Mouse (Mus musculus) midbrain, postnatal 0 days (tissue): ENCODE data around the gene Nacc2. TPM values are rescaled to one million over a fixed set of nuclear protein-coding genes. Genes with fewer than 3 reads are reported as not detected.

Experiments used
- ATAC-seq: fragments of 200-750 bp; cut with Nextera tagmentation; 2 replicates; pipeline ENCODE4 v1.8.0; 2017; ENCODE audit warnings: moderate number of reproducible peaks, mild to moderate bottlenecking, moderate TSS enrichment, moderate library complexity; ENCODE audit not compliant: low FRiP score
- DNase-seq: peaks from one replicate; pipeline ENCODE4 v3.0.0-alpha.2; 2015; ENCODE audit warnings: low spot score
- H3K27ac ChIP-seq: fragments of 300-500 bp; sonication (generic); 2 replicates; pipeline ENCODE4 v1.5.1; 2014; ENCODE audit warnings: low read depth, mild to moderate bottlenecking, low read length, mixed read lengths
- H3K27me3 ChIP-seq: fragments of 300-500 bp; sonication (generic); 2 replicates; pipeline ENCODE4 v1.6.1; 2014; ENCODE audit warnings: low read length, control low read depth, mixed read lengths; ENCODE audit not compliant: insufficient read depth
- H3K36me3 ChIP-seq: fragments of 300-500 bp; sonication (generic); 2 replicates; pipeline ENCODE4 v1.6.1; 2014; ENCODE audit warnings: low read length, control low read depth, mixed read lengths; ENCODE audit not compliant: insufficient read depth
- H3K4me1 ChIP-seq: fragments of 300-500 bp; sonication (generic); 2 replicates; pipeline ENCODE4 v1.6.1; 2014; ENCODE audit warnings: mild to moderate bottlenecking, control low read depth, antibody characterized with exemption, low read length, mixed read lengths; ENCODE audit not compliant: insufficient read depth
- H3K4me2 ChIP-seq: fragments of 300-500 bp; sonication (generic); 2 replicates; pipeline ENCODE4 v1.6.1; 2014; ENCODE audit warnings: low read depth, mild to moderate bottlenecking, low read length, mixed read lengths; ENCODE audit not compliant: poor library complexity, severe bottlenecking
- H3K4me3 ChIP-seq: fragments of 300-500 bp; sonication (generic); 2 replicates; pipeline ENCODE4 v1.5.1; 2014; ENCODE audit warnings: low read depth, mild to moderate bottlenecking, low read length, moderate library complexity
- H3K9ac ChIP-seq: fragments of 300-500 bp; sonication (generic); replicated peaks from 2 replicates; pipeline ENCODE4 v1.6.1; 2014; ENCODE audit warnings: mild to moderate bottlenecking, low read length, moderate library complexity, mixed read lengths; ENCODE audit not compliant: poor library complexity, severe bottlenecking
- H3K9me3 ChIP-seq: fragments of 300-500 bp; sonication (generic); 2 replicates; pipeline ENCODE4 v1.6.1; 2016; ENCODE audit warnings: low read length, control low read depth
- CTCF ChIP-seq: IDR thresholded peaks from 2 replicates; pipeline ENCODE4 v1.5.1; 2016; ENCODE audit warnings: antibody characterized with exemption, mild to moderate bottlenecking
- WGBS: fragments of 180-500 bp; shearing (Covaris S2); extraction: QIAGEN DNeasy Blood & Tissue Kit; methylation state at CpG from one replicate; pipeline ENCODE4 v1.1.7; 2014; 5-methylcytosine and 5-hydroxymethylcytosine counted together
- polyA plus RNA-seq: library from polyadenylated mRNA; unstranded; fragments of >200 nt; fragmentation: Nextera tagmentation; extraction: Ambion mirVana; gene quantifications from 2 replicates; pipeline ENCODE4 v1.2.1, GENCODE M21; 2015
- total RNA-seq: library from RNA; depleted of rRNA; stranded (reverse); fragments of >200 nt; gene quantifications from 2 replicates; pipeline ENCODE4 v1.2.3, GENCODE M21; 2014

Gene Nacc2
- total and polyA plus RNA-seq, 2 experiments from 2014 or later, result 21.4 to 40.7 TPM

DNA sequence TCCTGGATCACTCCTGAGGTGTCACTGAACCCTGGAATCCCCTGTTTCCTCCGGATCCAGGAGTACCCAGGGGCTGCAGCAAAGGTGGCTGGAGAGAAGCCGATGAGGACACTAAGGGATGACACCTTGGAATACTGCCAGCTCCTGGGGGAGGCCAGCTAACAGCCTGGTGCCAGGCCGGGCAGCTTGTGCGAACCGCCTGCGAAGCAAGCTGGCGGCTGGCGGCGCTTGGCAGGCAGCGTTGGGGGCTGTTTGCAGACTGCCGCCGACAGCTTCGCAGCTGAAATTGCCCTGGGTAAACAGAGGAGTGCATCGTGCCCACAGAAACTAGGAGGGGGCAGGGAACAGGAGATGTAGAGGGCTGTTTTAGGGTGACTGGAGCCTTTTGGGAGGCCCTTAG, 83.1 kb downstream of the Nacc2 start:
- WGBS, result 48% methylated on average over 14 of the region's 14 CpGs
- Histone ChIP-seq H3K9me3 (no peaks in the 10 kb centered on the region), H3K4me3 (no peak overlapping the region), H3K4me1 (0 out of 2 replicates have a peak, but pooled peaks cover 3% of the 10 kb centered on the region), H3K9ac (0 out of 2 replicates have a peak overlapping the region, but pooled peaks have one; percentile 39), H3K4me2 (no peak overlapping the region), H3K27ac (no peak overlapping the region), H3K36me3 (no peaks in the 10 kb centered on the region), H3K27me3 (no peaks in the 10 kb centered on the region)
- ATAC-seq (no peak), DNase-seq (peak; percentile 74)
- no peak for TF ChIP-seq CTCF

DNA sequence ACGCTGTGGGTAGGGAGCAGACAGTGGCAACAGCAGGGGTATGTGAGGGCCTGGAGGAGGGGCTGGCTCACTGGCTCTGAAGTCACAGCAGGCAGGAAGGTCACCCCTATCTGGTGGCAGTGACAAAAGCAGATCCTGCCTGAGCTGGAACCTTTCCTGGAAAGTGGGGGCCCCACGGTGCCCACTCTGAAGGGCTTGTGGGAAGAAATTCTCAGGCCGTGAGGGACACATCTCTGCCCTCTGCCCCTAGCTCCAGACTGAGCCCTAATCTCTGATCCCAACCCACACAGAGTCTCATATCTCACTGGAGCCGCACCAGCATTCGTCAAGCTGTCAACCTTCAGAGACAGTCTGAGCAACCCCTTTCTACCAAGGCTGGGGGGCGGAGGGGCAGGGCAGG, 85.6 kb downstream of the Nacc2 start:
- no peak overlapping the region for H3K4me3 ChIP-seq
- H3K9me3 ChIP-seq, result no peaks in the 10 kb centered on the region
- WGBS, result 72% methylated on average over 6 of the region's 6 CpGs
- no peaks in the 10 kb centered on the region for H3K4me1 ChIP-seq
- no peak for DNase-seq
- no peaks in the 10 kb centered on the region for H3K27me3 ChIP-seq
- ATAC-seq, result no peak
- H3K9ac ChIP-seq, result no peak overlapping the region
- TF ChIP-seq CTCF, result no peak
- H3K36me3 ChIP-seq, result no peaks in the 10 kb centered on the region
- no peak overlapping the region for H3K27ac ChIP-seq
- no peak overlapping the region for H3K4me2 ChIP-seq

DNA sequence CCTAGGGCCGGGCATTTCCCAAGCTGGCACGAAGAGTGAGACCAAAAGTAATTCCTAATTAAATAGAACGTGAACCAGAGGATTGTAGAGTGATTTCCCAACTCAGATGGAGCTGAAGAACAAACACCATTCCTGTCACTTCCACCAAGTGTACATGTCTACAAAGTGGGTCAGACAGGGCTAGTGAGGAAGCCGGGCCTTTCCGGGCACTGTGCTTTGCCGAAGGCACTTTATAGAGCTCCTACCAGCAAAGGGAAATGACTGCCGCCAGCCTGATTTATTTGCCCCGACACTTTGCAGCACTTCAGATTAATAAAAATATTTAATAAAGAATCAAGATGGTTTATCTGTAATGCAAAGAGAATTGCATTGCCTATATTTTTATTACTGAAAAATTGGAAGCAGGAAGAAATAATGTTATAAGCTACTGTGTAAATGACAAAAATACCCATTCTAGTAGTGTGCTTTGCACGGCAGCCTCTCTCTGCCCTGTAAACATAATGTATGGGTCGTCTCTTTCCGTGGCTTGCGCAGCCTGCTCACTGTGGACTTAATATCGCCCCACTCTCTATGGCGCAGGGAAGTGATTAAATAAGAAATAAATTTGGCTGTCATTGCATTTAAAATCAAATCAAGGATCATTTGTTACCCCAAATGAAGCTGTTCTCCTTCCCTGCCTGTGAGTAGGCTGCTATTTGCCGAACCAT, 88.5 kb downstream of the Nacc2 start:
- 88% methylated on average over 15 of the region's 15 CpGs for WGBS
- no peak for TF ChIP-seq CTCF
- Histone ChIP-seq H3K9ac (no peak overlapping the region), H3K9me3 (no peaks in the 10 kb centered on the region), H3K4me3 (no peak overlapping the region), H3K27ac (no peak overlapping the region), H3K36me3 (no peaks in the 10 kb centered on the region), H3K27me3 (no peaks in the 10 kb centered on the region), H3K4me1 (no peaks in the 10 kb centered on the region), H3K4me2 (no peak overlapping the region)
- ATAC-seq, result no peak
- no peak for DNase-seq

DNA sequence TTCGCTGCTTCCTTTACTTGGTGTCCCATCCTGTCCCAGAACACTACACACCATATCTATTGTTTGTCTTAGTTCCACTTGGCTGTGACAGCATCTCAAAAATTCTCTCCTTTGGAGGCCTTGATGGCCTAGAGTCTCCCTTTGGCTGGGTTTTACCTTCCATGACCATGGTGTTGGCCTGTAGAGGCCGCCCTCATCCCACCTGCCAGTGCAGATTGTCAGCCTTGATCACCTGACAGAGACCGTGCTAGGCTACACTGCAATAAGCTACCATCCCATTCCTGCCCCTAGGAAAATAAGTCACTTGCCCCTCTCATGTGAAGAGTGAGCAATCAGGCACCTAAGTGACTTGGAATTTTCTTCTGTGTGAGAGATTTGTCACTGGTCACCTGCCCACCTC, 92.7 kb downstream of the Nacc2 start:
- peak; percentile 43 for TF ChIP-seq CTCF
- H3K36me3 ChIP-seq, result no peaks in the 10 kb centered on the region
- no peak overlapping the region for H3K27ac ChIP-seq
- H3K9ac ChIP-seq, result no peak overlapping the region
- H3K4me3 ChIP-seq, result no peak overlapping the region
- no peak for DNase-seq
- WGBS, result 56% methylated on average over 3 of the region's 3 CpGs
- H3K27me3 ChIP-seq, result no peaks in the 10 kb centered on the region
- no peaks in the 10 kb centered on the region for H3K4me1 ChIP-seq
- H3K9me3 ChIP-seq, result no peaks in the 10 kb centered on the region
- H3K4me2 ChIP-seq, result no peak overlapping the region
- no peak for ATAC-seq

DNA sequence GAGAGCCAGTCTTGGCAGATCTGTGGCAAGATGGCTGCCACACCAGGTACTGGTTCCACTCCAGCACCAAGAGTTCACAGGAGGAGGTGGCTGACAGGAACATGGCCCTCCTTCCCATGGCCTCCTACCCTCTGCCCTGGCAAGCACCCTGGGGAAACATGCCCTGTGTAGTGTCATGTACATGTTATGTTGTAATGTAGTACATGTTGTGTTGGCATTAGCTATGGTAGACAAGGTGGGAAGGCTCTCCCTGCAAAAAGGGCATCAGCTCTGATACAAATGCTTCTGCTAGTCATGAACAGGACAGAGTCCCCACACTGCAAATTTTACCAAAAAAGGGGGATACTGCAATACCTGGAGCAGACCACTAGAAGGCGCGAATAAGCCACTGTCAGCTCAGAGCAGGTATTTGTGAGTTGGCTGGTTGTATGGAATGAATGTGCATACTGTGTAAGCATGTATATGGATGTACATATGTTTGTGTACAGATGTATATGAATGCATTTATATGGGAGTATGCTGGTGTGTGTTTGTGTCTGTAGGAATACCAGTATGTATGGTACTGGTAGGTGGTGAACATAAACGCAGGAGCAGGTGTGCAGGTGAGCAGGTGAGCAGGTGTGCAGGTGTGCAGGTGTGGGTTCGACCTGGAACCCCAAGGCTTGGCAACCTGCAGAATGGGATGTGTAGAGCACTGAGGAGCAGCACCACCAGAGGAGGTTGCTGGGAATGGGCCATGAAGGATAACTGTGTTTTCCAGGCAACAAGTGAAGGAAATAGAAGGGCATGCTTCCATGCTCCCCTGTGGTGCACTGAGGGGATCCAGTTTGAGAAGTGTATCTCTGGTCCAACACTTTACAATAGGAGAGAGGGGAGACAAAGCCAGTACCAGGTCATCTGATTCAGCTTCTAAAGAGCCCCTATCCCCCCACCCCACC, 98.6 kb downstream of the Nacc2 start:
- H3K27ac ChIP-seq, result no peak overlapping the region
- no peaks in the 10 kb centered on the region for H3K27me3 ChIP-seq
- no peak for ATAC-seq
- peak; percentile 73 for DNase-seq
- peak; percentile 98 for TF ChIP-seq CTCF
- no peaks in the 10 kb centered on the region for H3K9me3 ChIP-seq
- 32% methylated on average over 4 of the region's 4 CpGs for WGBS
- no peak overlapping the region for H3K9ac ChIP-seq
- H3K4me1 ChIP-seq, result peaks cover 10% of the 10 kb centered on the region; the same call in 1 of the 2 replicates
- H3K36me3 ChIP-seq, result no peaks in the 10 kb centered on the region
- no peak overlapping the region for H3K4me2 ChIP-seq
- no peak overlapping the region for H3K4me3 ChIP-seq

DNA sequence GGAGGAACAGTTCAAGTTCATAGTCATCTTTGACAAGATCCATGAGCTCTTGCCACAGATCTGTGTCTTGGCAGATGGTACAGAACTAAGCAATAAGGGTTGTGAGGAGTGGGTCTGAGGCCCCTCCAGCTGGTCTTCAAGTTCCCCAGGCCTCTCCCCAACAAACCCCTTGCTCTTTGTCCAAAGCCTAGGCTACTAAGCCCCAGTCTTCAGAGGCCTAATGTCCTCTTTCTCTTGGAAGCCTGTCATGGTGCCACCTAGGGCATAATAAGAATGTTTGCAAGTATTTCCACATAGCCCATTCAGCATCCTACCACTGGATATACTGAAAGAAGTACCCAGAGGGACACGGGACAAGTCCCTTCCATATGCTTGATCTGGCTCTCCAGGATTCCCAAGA, 100.4 kb downstream of the Nacc2 start:
- Histone ChIP-seq H3K4me2 (no peak overlapping the region), H3K4me1 (peaks cover 10% of the 10 kb centered on the region; the same call in 1 of the 2 replicates), H3K9me3 (no peaks in the 10 kb centered on the region), H3K27ac (no peak overlapping the region), H3K4me3 (no peak overlapping the region), H3K36me3 (no peaks in the 10 kb centered on the region), H3K27me3 (no peaks in the 10 kb centered on the region), H3K9ac (no peak overlapping the region)
- 74% methylated on average over 1 of the region's 1 CpGs for WGBS
- ATAC-seq, result no peak
- DNase-seq, result no peak
- peak; percentile 19; the same call in 1 of the 2 replicates for TF ChIP-seq CTCF
